Mouse (Mus musculus) cerebellum, adult 2 months (tissue): Measurements from ENCODE around the gene Fbxo21. TPM values are rescaled to one million over a fixed set of nuclear protein-coding genes. Genes with fewer than 3 reads are reported as not detected.
A peak's percentile ranks its signal among the peaks of the same experiment; 100 is the strongest.

ENCODE experiments used
- DNase-seq, 2 experiments: peaks; one replicate each; pipeline ENCODE4 v3.0.0; 2021
- H3K27ac ChIP-seq: fragments of 200-500 bp; 2 replicates; pipeline ENCODE4 v1.5.1; 2012; ENCODE audit warnings: low read length, control low read depth, inconsistent platforms; ENCODE audit not compliant: insufficient read depth
- H3K27me3 ChIP-seq: fragments of 200-500 bp; 2 replicates; pipeline ENCODE4 v1.6.1; 2012; ENCODE audit warnings: inconsistent platforms, mild to moderate bottlenecking, low read length, moderate library complexity; ENCODE audit not compliant: control insufficient read depth, insufficient read depth
- H3K4me1 ChIP-seq: fragments of 200-500 bp; 2 replicates; pipeline ENCODE4 v1.6.1; 2011; ENCODE audit warnings: low read length; ENCODE audit not compliant: control insufficient read depth, insufficient read depth
- H3K4me3 ChIP-seq: fragments of 200-500 bp; replicated peaks from 2 replicates; pipeline ENCODE3; 2011; ENCODE audit warnings: mild to moderate bottlenecking, low read depth, low read length, control low read depth; ENCODE audit not compliant: insufficient read depth
- CTCF ChIP-seq: fragments of 200-500 bp; IDR thresholded peaks from 2 replicates; pipeline ENCODE4 v1.5.1; 2011; ENCODE audit warnings: low read depth, mild to moderate bottlenecking, control low read depth, low read length, moderate library complexity, borderline replicate concordance; ENCODE audit not compliant: insufficient read depth
- POLR2A ChIP-seq: fragments of 200-500 bp; IDR thresholded peaks from 2 replicates; pipeline ENCODE4 v1.6.1; 2011; ENCODE audit warnings: low read length, control low read depth, borderline replicate concordance; ENCODE audit not compliant: insufficient read depth
- WGBS: fragments of 180-500 bp; shearing (Covaris S2); methylation state at CpG from one replicate; pipeline ENCODE4 v1.1.7; 2018; 5-methylcytosine and 5-hydroxymethylcytosine counted together
- polyA plus RNA-seq: library from polyadenylated mRNA; depleted of rRNA; stranded (reverse); fragments of >200 nt; gene quantifications from 2 replicates; pipeline ENCODE4 v1.2.3, GENCODE M21; 2012; rRNA removed

Fbxo21 gene
- polyA plus RNA-seq, result 114 and 124 TPM in 2 replicates

- H3K27me3 ChIP-seq, result no peaks in the 10 kb centered on the region
- TF ChIP-seq POLR2A (peak; percentile 78), CTCF (no peak)
- whole genome bisulfite sequencing, result 1% methylated on average over 88 of the region's 88 CpGs
- DNase-seq, result peak; percentile 97 to 98
- H3K4me3 ChIP-seq, result peak within 1 kb of the TSS; percentile 88
- peak within 1 kb of the TSS; percentile 75 for H3K27ac ChIP-seq
- H3K4me1 ChIP-seq, result peaks cover 3% of the 10 kb centered on the region; the same call in 1 of the 2 replicates
Measured at GRCm38 (mm10) chr5:117976657-117977500, at the start of gene Fbxo21. TSS of gene Fbxo21 (plus strand) at chr5:117976730.

GRCm38 (mm10) chr5:117928553-117928952 lies 48.0 kb upstream of the Fbxo21 start:
- Histone ChIP-seq H3K4me1 (peaks cover 2% of the 10 kb centered on the region; the same call in 1 of the 2 replicates), H3K4me3 (no peak overlapping the region), H3K27me3 (no peaks in the 10 kb centered on the region), H3K27ac (no peak overlapping the region)
- DNase-seq, result no peak
- 97% methylated on average over 2 of the region's 2 CpGs for WGBS
- TF ChIP-seq CTCF (no peak; the same call in 1 of the 2 replicates), POLR2A (no peak)

- WGBS, result 77% methylated on average over 2 of the region's 2 CpGs
- TF ChIP-seq POLR2A (no peak), CTCF (no peak)
- Histone ChIP-seq H3K27ac (no peak overlapping the region), H3K4me3 (no peak overlapping the region), H3K4me1 (peaks cover 12% of the 10 kb centered on the region), H3K27me3 (no peaks in the 10 kb centered on the region)
- no peak for DNase-seq
Measured at GRCm38 (mm10) chr5:117932222-117932621, 44.3 kb upstream of the Fbxo21 start.

GRCm38 (mm10) chr5:117932862-117933261 lies 43.7 kb upstream of the Fbxo21 start:
- 5% methylated on average over 7 of the region's 9 CpGs for WGBS
- Histone ChIP-seq H3K4me3 (no peak overlapping the region), H3K4me1 (peaks cover 16% of the 10 kb centered on the region), H3K27ac (no peak overlapping the region), H3K27me3 (no peaks in the 10 kb centered on the region)
- peak; percentile 84 to 89 for DNase-seq
- TF ChIP-seq CTCF (peak; percentile 84), POLR2A (no peak)

GRCm38 (mm10) chr5:117936346-117936745 lies 40.2 kb upstream of the Fbxo21 start:
- Histone ChIP-seq H3K4me1 (peaks cover 18% of the 10 kb centered on the region), H3K27ac (no peak overlapping the region), H3K27me3 (no peaks in the 10 kb centered on the region), H3K4me3 (no peak overlapping the region)
- 32% methylated on average over 16 of the region's 16 CpGs for WGBS
- TF ChIP-seq CTCF (no peak), POLR2A (no peak)
- peak; percentile 27 to 39 for DNase-seq

GRCm38 (mm10) chr5:117937186-117937585 lies 39.3 kb upstream of the Fbxo21 start:
- no peak for TF ChIP-seq CTCF
- TF ChIP-seq POLR2A, result no peak
- no peak overlapping the region for H3K27ac ChIP-seq
- DNase-seq, result peak; percentile 75 to 86
- no peaks in the 10 kb centered on the region for H3K27me3 ChIP-seq
- peaks cover 18% of the 10 kb centered on the region for H3K4me1 ChIP-seq
- WGBS, result 16% methylated on average over 3 of the region's 3 CpGs
- no peak overlapping the region for H3K4me3 ChIP-seq

GRCm38 (mm10) chr5:117938182-117938581 lies 38.3 kb upstream of the Fbxo21 start:
- TF ChIP-seq POLR2A (no peak), CTCF (peak; percentile 39; the same call in 1 of the 2 replicates)
- Histone ChIP-seq H3K4me3 (no peak overlapping the region), H3K27me3 (no peaks in the 10 kb centered on the region), H3K4me1 (peaks cover 16% of the 10 kb centered on the region), H3K27ac (no peak overlapping the region)
- WGBS, result 73% methylated on average over 14 of the region's 14 CpGs
- peak; percentile 25 to 37 for DNase-seq

- no peak for TF ChIP-seq POLR2A
- TF ChIP-seq CTCF, result no peak
- no peak overlapping the region for H3K4me3 ChIP-seq
- H3K27me3 ChIP-seq, result no peaks in the 10 kb centered on the region
- peaks cover 16% of the 10 kb centered on the region for H3K4me1 ChIP-seq
- 68% methylated on average over 8 of the region's 8 CpGs for WGBS
- H3K27ac ChIP-seq, result no peak overlapping the region
- DNase-seq, result no peak
Measured at GRCm38 (mm10) chr5:117939402-117939801, 37.1 kb upstream of the Fbxo21 start.
